Mouse (Mus musculus): ENCODE data around the gene Fermt2. TPM values are rescaled to one million over a fixed set of nuclear protein-coding genes. Genes with fewer than 3 reads are reported as not detected.
A peak's percentile ranks its signal among the peaks of the same experiment; 100 is the strongest.

The Fermt2 gene
- polyA plus RNA-seq, 1 experiment from 2014 or later, result 83.2 TPM

DNA sequence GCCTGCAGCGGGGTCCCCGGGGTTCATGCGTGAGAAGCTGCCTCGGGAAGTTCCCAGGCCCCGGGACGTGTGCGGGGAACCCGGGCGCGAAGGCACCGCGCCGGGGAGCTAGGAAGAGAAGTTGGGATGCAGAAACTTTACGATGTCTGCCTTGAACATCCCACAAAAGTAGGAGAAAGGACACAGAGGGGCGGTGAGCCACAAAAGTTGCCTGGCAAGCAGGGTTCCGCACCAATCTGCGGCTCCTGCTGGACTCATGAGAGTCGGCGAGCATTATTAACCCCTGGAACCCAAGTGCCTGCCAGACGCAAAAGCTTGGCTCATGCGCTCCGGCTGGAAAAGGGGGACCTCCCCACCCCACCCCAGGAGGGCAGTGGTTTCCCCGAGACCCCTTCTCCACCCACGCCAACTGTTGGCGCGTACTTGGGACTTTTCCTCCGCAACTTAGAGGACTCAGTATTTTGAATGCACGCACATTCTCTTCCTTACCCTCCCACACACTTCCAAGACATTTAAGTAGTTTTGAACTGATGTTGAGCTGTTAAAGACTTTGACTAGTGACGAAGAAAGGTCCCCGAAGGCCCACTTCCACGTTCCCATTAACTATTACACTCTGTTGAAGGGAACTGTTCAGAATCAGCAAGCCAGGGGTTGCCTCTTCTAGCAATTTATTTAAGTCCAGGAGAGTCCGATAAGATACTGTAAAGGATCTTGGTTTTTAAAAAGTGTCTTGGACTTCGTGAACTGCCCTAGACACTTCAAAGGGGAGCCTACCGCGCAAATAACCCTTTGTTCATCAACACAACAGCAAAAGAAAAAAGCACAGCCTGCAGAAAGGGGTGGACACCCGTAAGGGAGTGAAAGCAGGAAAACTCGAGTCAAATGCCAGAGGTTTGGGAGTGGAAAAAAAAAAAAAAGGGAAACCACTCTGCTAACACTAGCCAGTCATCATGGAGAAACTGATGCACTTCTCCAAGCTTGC is 737 bp upstream of the Fermt2 start:
- ATAC-seq (replicated peaks; ENCODE audit: insufficient number of reproducible peaks, low FRiP score, low TSS enrichment, low read depth), result peak; percentile 44
- Histone ChIP-seq H3K9me3 (replicated peaks; ENCODE audit: control insufficient read depth, low read length) (no peaks in the 10 kb centered on the region), H3K4me2 (ENCODE audit: low read depth, low read length) (peak overlapping the region; percentile 76), H3K4me3 (ENCODE audit: low read depth, low read length) (peak overlapping the region; percentile 80), H3K4me1 (ENCODE audit: control insufficient read depth, insufficient read depth, low read length) (no peaks in the 10 kb centered on the region), H3K27ac (replicated peaks; ENCODE audit: low read depth, low read length) (peak overlapping the region; percentile 96), H3K9ac (replicated peaks; ENCODE audit: low read length) (peak overlapping the region; percentile 87), H3K36me3 (replicated peaks; ENCODE audit: control insufficient read depth, insufficient read depth, low read depth, low read length) (no peaks in the 10 kb centered on the region), H3K27me3 (ENCODE audit: control insufficient read depth, insufficient read depth, low read length) (no peaks in the 10 kb centered on the region)
- DNase-seq (ENCODE audit: low spot score), result peak; percentile 69
- 1% methylated on average over 37 of the region's 37 CpGs for WGBS

DNA sequence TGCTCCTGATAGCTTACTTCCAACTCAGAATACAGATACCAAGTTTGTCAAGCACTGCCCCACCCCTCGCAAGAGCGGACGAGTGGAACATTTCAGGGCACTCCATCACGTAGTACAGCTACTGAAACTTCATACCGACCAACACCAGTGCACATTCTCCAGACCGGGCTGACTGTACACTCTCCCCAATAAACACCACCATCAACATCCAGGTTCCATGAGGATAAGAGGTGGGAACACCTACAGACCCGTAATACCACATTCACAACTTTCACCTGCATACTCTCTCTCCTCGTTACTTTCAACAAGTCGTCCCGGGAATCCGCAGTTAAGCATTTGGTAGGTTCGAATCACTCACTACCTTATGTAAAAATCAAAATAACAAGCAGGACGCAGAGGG is 1.1 kb downstream of the Fermt2 start:
- ATAC-seq (replicated peaks; ENCODE audit: insufficient number of reproducible peaks, low FRiP score, low TSS enrichment, low read depth) (no peak), DNase-seq (ENCODE audit: low spot score) (peak; percentile 50)

DNA sequence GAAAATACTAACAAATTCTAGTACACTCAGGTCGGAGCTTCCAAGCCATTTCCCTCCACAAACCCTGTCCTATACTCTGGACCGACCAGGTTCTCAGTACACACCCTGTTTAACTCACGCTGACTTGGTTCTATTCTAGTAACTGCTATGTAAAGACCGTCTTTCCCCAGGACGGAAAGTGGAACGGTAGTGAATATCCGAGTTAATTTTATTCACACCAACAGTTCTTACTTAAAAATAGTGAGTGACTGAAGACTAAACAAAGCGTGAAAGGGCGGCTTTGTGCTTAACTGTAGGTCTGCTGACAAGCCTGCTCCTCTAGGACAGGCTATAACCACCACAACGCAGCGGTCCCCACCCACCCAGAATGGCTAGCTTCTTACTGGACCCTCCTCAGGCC is 14.1 kb downstream of the Fermt2 start:
- no peaks in the 10 kb centered on the region for H3K4me1 ChIP-seq (ENCODE audit: control insufficient read depth, insufficient read depth, low read length)
- ATAC-seq (replicated peaks; ENCODE audit: insufficient number of reproducible peaks, low FRiP score, low TSS enrichment, low read depth) (no peak), DNase-seq (ENCODE audit: low spot score) (no peak)
- H3K9me3 ChIP-seq (replicated peaks; ENCODE audit: control insufficient read depth, low read length), result no peaks in the 10 kb centered on the region
- H3K27ac ChIP-seq (replicated peaks; ENCODE audit: low read depth, low read length), result no peak overlapping the region
- H3K27me3 ChIP-seq (ENCODE audit: control insufficient read depth, insufficient read depth, low read length), result no peaks in the 10 kb centered on the region
- H3K9ac ChIP-seq (replicated peaks; ENCODE audit: low read length), result no peak overlapping the region
- no peaks in the 10 kb centered on the region for H3K36me3 ChIP-seq (replicated peaks; ENCODE audit: control insufficient read depth, insufficient read depth, low read depth, low read length)
- no peak overlapping the region for H3K4me3 ChIP-seq (ENCODE audit: low read depth, low read length)
- WGBS, result 77% methylated on average over 11 of the region's 11 CpGs
- no peak overlapping the region for H3K4me2 ChIP-seq (ENCODE audit: low read depth, low read length)

More for the DNA sequence above, 1.1 kb downstream of the Fermt2 start:
- peak overlapping the region; percentile 76 for H3K4me2 ChIP-seq (ENCODE audit: low read depth, low read length)
- under 1% methylated on average over 13 of the region's 13 CpGs for WGBS
- H3K9ac ChIP-seq (replicated peaks; ENCODE audit: low read length), result peak overlapping the region; percentile 87
- no peak overlapping the region for H3K27ac ChIP-seq (replicated peaks; ENCODE audit: low read depth, low read length)
- no peaks in the 10 kb centered on the region for H3K36me3 ChIP-seq (replicated peaks; ENCODE audit: control insufficient read depth, insufficient read depth, low read depth, low read length)
- no peaks in the 10 kb centered on the region for H3K27me3 ChIP-seq (ENCODE audit: control insufficient read depth, insufficient read depth, low read length)
- no peaks in the 10 kb centered on the region for H3K4me1 ChIP-seq (ENCODE audit: control insufficient read depth, insufficient read depth, low read length)
- peak overlapping the region; percentile 80 for H3K4me3 ChIP-seq (ENCODE audit: low read depth, low read length)
- no peaks in the 10 kb centered on the region for H3K9me3 ChIP-seq (replicated peaks; ENCODE audit: control insufficient read depth, low read length)

DNA sequence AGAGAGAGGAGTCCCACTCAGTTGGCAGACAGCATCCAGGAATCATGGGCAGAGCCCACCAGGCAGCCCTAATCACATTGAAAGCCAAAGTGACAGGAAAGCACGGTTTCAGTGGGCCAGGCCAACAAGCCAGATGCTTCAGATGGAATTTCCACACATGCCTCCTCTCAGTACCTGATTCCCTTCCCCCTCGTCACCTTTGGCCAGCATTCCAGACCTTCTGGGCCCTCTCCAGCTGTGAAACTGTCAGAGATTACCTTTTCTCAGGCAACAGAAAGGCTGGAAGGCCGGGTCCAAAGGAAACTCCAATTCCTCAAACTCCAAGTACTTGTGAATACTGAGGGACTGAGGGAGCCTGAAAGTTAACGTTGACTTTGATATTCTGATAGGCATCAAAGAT is 19.1 kb downstream of the Fermt2 start:
- Histone ChIP-seq H3K4me2 (ENCODE audit: low read depth, low read length) (no peak overlapping the region), H3K27ac (replicated peaks; ENCODE audit: low read depth, low read length) (no peak overlapping the region), H3K9ac (replicated peaks; ENCODE audit: low read length) (no peak overlapping the region), H3K27me3 (ENCODE audit: control insufficient read depth, insufficient read depth, low read length) (no peaks in the 10 kb centered on the region), H3K4me3 (ENCODE audit: low read depth, low read length) (no peak overlapping the region), H3K9me3 (replicated peaks; ENCODE audit: control insufficient read depth, low read length) (no peaks in the 10 kb centered on the region), H3K36me3 (replicated peaks; ENCODE audit: control insufficient read depth, insufficient read depth, low read depth, low read length) (no peaks in the 10 kb centered on the region), H3K4me1 (ENCODE audit: control insufficient read depth, insufficient read depth, low read length) (peaks cover 2% of the 10 kb centered on the region; the same call in 1 of the 2 replicates)
- WGBS, result 42% methylated on average over 4 of the region's 4 CpGs
- DNase-seq (ENCODE audit: low spot score) (no peak), ATAC-seq (replicated peaks; ENCODE audit: insufficient number of reproducible peaks, low FRiP score, low TSS enrichment, low read depth) (no peak)

DNA sequence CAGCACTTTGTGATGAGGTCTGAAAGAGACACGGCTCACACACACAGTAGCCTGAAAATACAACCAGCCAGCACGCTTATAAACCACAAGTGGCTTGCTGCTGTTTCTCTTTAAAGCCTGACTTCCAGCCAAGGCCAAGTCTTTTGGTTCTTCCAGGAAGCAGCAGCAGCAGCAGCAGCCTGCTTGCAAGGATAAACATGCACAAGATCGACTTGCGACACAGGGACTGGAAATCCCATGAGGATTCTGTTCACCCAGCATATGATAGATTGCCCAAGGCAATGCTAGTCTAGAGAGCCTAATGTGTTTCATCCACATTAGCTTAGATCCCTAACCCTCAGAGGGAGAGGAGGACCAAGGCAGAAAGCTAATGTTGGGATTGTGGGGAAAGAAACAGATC is 22.0 kb downstream of the Fermt2 start:
- H3K9ac ChIP-seq (replicated peaks; ENCODE audit: low read length), result no peak overlapping the region
- no peak overlapping the region for H3K4me2 ChIP-seq (ENCODE audit: low read depth, low read length)
- no peaks in the 10 kb centered on the region for H3K9me3 ChIP-seq (replicated peaks; ENCODE audit: control insufficient read depth, low read length)
- no peak overlapping the region for H3K4me3 ChIP-seq (ENCODE audit: low read depth, low read length)
- WGBS, result 38% methylated on average over 4 of the region's 4 CpGs
- no peak for DNase-seq (ENCODE audit: low spot score)
- H3K27me3 ChIP-seq (ENCODE audit: control insufficient read depth, insufficient read depth, low read length), result no peaks in the 10 kb centered on the region
- H3K36me3 ChIP-seq (replicated peaks; ENCODE audit: control insufficient read depth, insufficient read depth, low read depth, low read length), result no peaks in the 10 kb centered on the region
- peaks cover 2% of the 10 kb centered on the region; the same call in 1 of the 2 replicates for H3K4me1 ChIP-seq (ENCODE audit: control insufficient read depth, insufficient read depth, low read length)
- no peak for ATAC-seq (replicated peaks; ENCODE audit: insufficient number of reproducible peaks, low FRiP score, low TSS enrichment, low read depth)
- H3K27ac ChIP-seq (replicated peaks; ENCODE audit: low read depth, low read length), result no peak overlapping the region

DNA sequence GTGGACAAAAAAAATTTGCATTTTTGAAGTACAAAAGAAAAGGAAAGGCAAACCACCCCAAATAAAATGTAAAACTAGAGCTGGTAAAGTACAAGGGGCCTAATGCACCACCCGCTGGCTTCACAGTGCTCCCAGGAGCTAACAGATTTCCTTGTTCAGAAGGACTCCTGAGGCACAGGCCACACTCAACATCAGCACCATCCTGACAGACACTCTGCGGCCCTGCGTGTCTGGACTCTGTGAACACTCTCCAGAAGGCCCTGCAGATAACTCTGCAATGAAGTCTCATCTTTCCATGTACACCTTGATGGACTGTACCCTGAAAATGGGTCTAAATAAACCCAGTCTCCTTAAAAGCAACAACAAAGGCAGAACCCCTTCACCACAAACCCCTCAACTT is 22.5 kb downstream of the Fermt2 start:
- peak overlapping the region; percentile 56; the same call in 1 of the 2 replicates for H3K27ac ChIP-seq (replicated peaks; ENCODE audit: low read depth, low read length)
- H3K9ac ChIP-seq (replicated peaks; ENCODE audit: low read length), result no peak overlapping the region
- 58% methylated on average over 3 of the region's 3 CpGs for WGBS
- peaks cover 2% of the 10 kb centered on the region; the same call in 1 of the 2 replicates for H3K4me1 ChIP-seq (ENCODE audit: control insufficient read depth, insufficient read depth, low read length)
- H3K4me3 ChIP-seq (ENCODE audit: low read depth, low read length), result no peak overlapping the region
- no peaks in the 10 kb centered on the region for H3K36me3 ChIP-seq (replicated peaks; ENCODE audit: control insufficient read depth, insufficient read depth, low read depth, low read length)
- H3K4me2 ChIP-seq (ENCODE audit: low read depth, low read length), result no peak overlapping the region
- no peaks in the 10 kb centered on the region for H3K27me3 ChIP-seq (ENCODE audit: control insufficient read depth, insufficient read depth, low read length)
- H3K9me3 ChIP-seq (replicated peaks; ENCODE audit: control insufficient read depth, low read length), result no peaks in the 10 kb centered on the region
- DNase-seq (ENCODE audit: low spot score), result no peak
- ATAC-seq (replicated peaks; ENCODE audit: insufficient number of reproducible peaks, low FRiP score, low TSS enrichment, low read depth), result no peak

DNA sequence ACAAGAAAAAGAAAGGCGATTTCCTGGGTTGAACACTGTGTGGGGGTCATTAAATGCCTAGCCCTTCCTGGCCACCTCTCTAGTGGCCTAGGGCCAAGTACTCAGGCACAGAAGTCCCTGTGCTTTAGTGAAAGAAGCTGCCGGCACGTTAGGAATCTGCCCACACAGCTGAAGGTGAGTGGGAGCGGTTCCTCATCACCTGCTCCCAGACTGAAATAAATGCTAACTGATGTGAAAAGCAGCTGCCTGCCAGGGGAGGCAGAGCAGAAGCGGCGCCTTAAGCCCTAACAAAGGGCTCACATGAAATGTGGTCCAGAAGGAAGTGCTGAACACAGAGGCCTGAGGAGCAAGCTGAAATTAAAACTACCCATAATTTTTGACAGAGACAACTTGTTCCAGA is 22.9 kb downstream of the Fermt2 start:
- Histone ChIP-seq H3K27ac (replicated peaks; ENCODE audit: low read depth, low read length) (peak overlapping the region; percentile 56; the same call in 1 of the 2 replicates), H3K9ac (replicated peaks; ENCODE audit: low read length) (no peak overlapping the region), H3K27me3 (ENCODE audit: control insufficient read depth, insufficient read depth, low read length) (no peaks in the 10 kb centered on the region), H3K4me2 (ENCODE audit: low read depth, low read length) (no peak overlapping the region), H3K9me3 (replicated peaks; ENCODE audit: control insufficient read depth, low read length) (no peaks in the 10 kb centered on the region), H3K4me3 (ENCODE audit: low read depth, low read length) (no peak overlapping the region), H3K36me3 (replicated peaks; ENCODE audit: control insufficient read depth, insufficient read depth, low read depth, low read length) (no peaks in the 10 kb centered on the region), H3K4me1 (ENCODE audit: control insufficient read depth, insufficient read depth, low read length) (peaks cover 2% of the 10 kb centered on the region; the same call in 1 of the 2 replicates)
- WGBS, result 21% methylated on average over 6 of the region's 6 CpGs
- DNase-seq (ENCODE audit: low spot score) (peak; percentile 68), ATAC-seq (replicated peaks; ENCODE audit: insufficient number of reproducible peaks, low FRiP score, low TSS enrichment, low read depth) (no peak)

DNA sequence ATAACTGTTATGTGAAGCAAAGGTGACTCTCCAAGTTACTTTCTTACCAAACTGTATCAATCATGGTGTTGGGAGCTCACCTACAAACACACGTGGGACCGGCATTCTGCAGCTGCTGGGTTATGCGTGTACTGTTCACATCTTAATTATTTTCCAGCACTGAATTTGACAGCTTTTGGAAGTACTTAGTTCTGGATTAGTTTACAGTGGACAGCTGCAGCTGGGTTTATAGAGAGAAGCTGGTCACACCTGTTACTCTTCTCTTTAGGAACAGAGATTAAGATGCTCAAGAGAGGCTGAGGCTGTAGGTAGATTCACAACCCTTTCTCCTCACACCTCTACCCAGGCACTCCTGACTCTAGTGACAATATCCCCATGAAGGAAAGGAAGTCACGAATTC is 23.8 kb downstream of the Fermt2 start:
- Histone ChIP-seq H3K4me2 (ENCODE audit: low read depth, low read length) (no peak overlapping the region), H3K4me1 (ENCODE audit: control insufficient read depth, insufficient read depth, low read length) (peaks cover 2% of the 10 kb centered on the region; the same call in 1 of the 2 replicates), H3K27ac (replicated peaks; ENCODE audit: low read depth, low read length) (no peak overlapping the region), H3K9me3 (replicated peaks; ENCODE audit: control insufficient read depth, low read length) (no peaks in the 10 kb centered on the region), H3K9ac (replicated peaks; ENCODE audit: low read length) (no peak overlapping the region), H3K36me3 (replicated peaks; ENCODE audit: control insufficient read depth, insufficient read depth, low read depth, low read length) (no peaks in the 10 kb centered on the region), H3K4me3 (ENCODE audit: low read depth, low read length) (no peak overlapping the region), H3K27me3 (ENCODE audit: control insufficient read depth, insufficient read depth, low read length) (no peaks in the 10 kb centered on the region)
- ATAC-seq (replicated peaks; ENCODE audit: insufficient number of reproducible peaks, low FRiP score, low TSS enrichment, low read depth) (no peak), DNase-seq (ENCODE audit: low spot score) (no peak)
- WGBS, result 94% methylated on average over 4 of the region's 4 CpGs
